Mouse (Mus musculus) lung, postnatal 36 days (tissue): ENCODE data around the gene Caly.

ENCODE experiments used
- DNase-seq: peaks from one replicate; pipeline ENCODE4 v3.0.0; 2022; ENCODE audit warnings: mixed read lengths

The Caly gene

GRCm38 (mm10) chr7:140036281-140037170 is 45.8 kb downstream of the Caly start, which contains the start of the genes Zfp511 and Tubgcp2:
Gene Zfp511, plus strand, starts transcription at chr7:140036391.
Gene Tubgcp2, minus strand, starts transcription at chr7:140036669.
- peak; percentile 98 for DNase-seq

- no peak for DNase-seq
These were observed 46.9 kb downstream of the Caly start for GRCm38 (mm10) chr7:140035456-140035855.

- no peak for DNase-seq
These were observed 49.0 kb downstream of the Caly start for GRCm38 (mm10) chr7:140033386-140033785.

GRCm38 (mm10) chr7:140032366-140032765 is 50.0 kb downstream of the Caly start:
- DNase-seq: no peak

DNA sequence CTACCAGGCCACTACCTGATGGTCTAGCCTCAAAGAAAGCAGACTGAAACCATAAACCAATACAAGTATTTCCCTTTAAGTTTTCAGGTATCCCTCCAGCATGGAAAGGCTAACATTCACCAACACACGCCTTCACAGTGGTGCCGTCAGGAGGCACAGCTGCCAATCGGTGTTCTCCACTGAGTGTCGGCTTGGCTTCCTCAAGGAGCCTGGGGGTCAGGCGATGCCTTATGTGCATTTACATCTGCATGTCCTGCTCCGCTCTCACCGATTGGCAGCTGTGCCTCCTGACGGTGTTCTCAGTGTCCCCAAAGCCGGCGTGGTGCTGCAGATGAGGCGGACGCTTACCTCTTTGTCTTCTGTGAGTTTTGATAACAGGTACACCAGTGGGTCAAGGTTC is 50.6 kb downstream of the Caly start:
- no peak for DNase-seq
